Mouse (Mus musculus) bone marrow, adult 2 months (tissue): ENCODE measurements around the gene Olfr155.

Experiments
- CTCF ChIP-seq: fragments of 200-500 bp; IDR thresholded peaks from 2 replicates; pipeline ENCODE4 v1.5.1; 2011; ENCODE audit warnings: low read length, control low read depth; ENCODE audit not compliant: control insufficient read depth, insufficient read depth
- POLR2A ChIP-seq: fragments of 200-500 bp; IDR thresholded peaks from 2 replicates; pipeline ENCODE4 v1.6.1; 2011; ENCODE audit warnings: low read depth, mild to moderate bottlenecking, control low read depth, low read length, borderline replicate concordance; ENCODE audit not compliant: control insufficient read depth

DNA sequence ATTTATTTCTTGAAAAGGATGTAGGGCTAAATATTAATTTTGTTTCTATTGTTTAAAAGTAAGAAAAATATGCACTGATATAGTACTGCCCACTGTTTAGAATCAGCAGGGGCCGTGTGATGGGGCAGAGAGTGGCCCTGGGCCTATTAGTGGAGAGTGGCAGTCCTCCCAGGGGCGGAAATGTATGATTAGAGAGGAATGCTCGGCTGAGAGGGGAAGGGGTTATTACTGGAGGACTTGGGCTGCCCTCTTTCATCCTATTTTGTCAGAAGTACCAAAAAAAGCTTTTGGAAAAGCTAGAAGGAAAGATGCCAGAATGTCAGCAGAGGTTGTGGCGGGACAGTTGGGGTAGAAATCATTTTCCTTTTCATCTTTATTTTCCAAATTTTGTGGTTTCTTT lies 32.8 kb downstream of the Olfr155 start:
- no peak for TF ChIP-seq CTCF
- TF ChIP-seq POLR2A, result no peak
